Comparison of ENCODE assay signal across 8 mouse cellular contexts in genomic region chr7:121706411-121707072, GRCm38 (mm10). TPM values are rescaled to one million over a fixed set of nuclear protein-coding genes. Genes with fewer than 3 reads are reported as not detected.
DNase-seq lines count a peak whose midpoint lies in the region; ATAC-seq and TF ChIP-seq lines count a peak whose summit lies in the region.

No protein-coding gene starts in this region.

- H3K4me3 ChIP-seq in E14TG2a.4 (replicated peaks; ENCODE audit: low read length), result peak overlapping the region; percentile 85
- H3K4me3 ChIP-seq in brown adipose tissue, adult 24 weeks (ENCODE audit: insufficient read depth, low read depth, low read length), result peak overlapping the region; percentile 84
- peak overlapping the region; percentile 83 for H3K4me3 ChIP-seq in heart, embryonic 16.5 days (ENCODE audit: low read length)
- peak overlapping the region; percentile 79 for H3K4me3 ChIP-seq in lung, adult 2 months (replicated peaks; ENCODE audit: extremely low read depth, low read depth, low read length)
- H3K4me3 ChIP-seq in neural tube, embryonic 15.5 days (replicated peaks), result peak overlapping the region; percentile 95

- ATAC-seq in erythroid progenitor cell, adult 5-6 weeks (replicated peaks; ENCODE audit: low FRiP score, poor library complexity, severe bottlenecking), result peak; percentile 53
- peak; percentile 15 for ATAC-seq in heart, embryonic 16.5 days (replicated peaks; ENCODE audit: extremely low read depth, insufficient read depth, low FRiP score)
- ATAC-seq in neural tube, embryonic 15.5 days (ENCODE audit: low FRiP score), result peak; percentile 60

- H3K36me3 ChIP-seq in E14TG2a.4 (ENCODE audit: insufficient read depth, low read length), result peaks cover 37% of the 10 kb centered on the region
- H3K36me3 ChIP-seq in heart, embryonic 16.5 days (ENCODE audit: control insufficient read depth, insufficient read depth), result no peaks in the 10 kb centered on the region
- no peaks in the 10 kb centered on the region for H3K36me3 ChIP-seq in neural tube, embryonic 15.5 days

- H3K27ac ChIP-seq in brown adipose tissue, adult 24 weeks (replicated peaks; ENCODE audit: low read depth, low read length), result no peak overlapping the region
- peak overlapping the region; percentile 68; the same call in 1 of the 2 replicates for H3K27ac ChIP-seq in heart, embryonic 16.5 days (ENCODE audit: low read length)
- H3K27ac ChIP-seq in neural tube, embryonic 15.5 days (replicated peaks), result peak overlapping the region; percentile 94

- peak overlapping the region; percentile 99 for H3K4me2 ChIP-seq in heart, embryonic 16.5 days (ENCODE audit: low read depth, low read length)
- H3K4me2 ChIP-seq in neural tube, embryonic 15.5 days, result peak overlapping the region; percentile 75

- no peak for TF ChIP-seq POLR2A in lung, adult 2 months (IDR thresholded peaks at IDR 0.05; ENCODE audit: borderline replicate concordance, extremely low read depth, low read depth, low read length)

- under 1% methylated on average over 73 of the region's 77 CpGs for WGBS in heart, embryonic 16.5 days
- 1% methylated on average over 77 of the region's 77 CpGs for WGBS in lung, adult 2 months
- under 1% methylated on average over 65 of the region's 77 CpGs for WGBS in neural tube, embryonic 15.5 days

- H3K27me3 ChIP-seq in E14TG2a.4 (ENCODE audit: insufficient read depth, low read length), result peaks cover 23% of the 10 kb centered on the region
- 0 out of 2 replicates have a peak, but pooled peaks cover 2% of the 10 kb centered on the region for H3K27me3 ChIP-seq in heart, embryonic 16.5 days (ENCODE audit: control insufficient read depth, insufficient read depth, low read length)
- no peaks in the 10 kb centered on the region for H3K27me3 ChIP-seq in neural tube, embryonic 15.5 days (replicated peaks)

- no peaks in the 10 kb centered on the region for H3K9me3 ChIP-seq in E14TG2a.4 (ENCODE audit: low read length)
- H3K9me3 ChIP-seq in heart, embryonic 16.5 days (replicated peaks; ENCODE audit: control insufficient read depth, low read length), result no peaks in the 10 kb centered on the region
- no peaks in the 10 kb centered on the region for H3K9me3 ChIP-seq in neural tube, embryonic 15.5 days (replicated peaks)

- no peak for TF ChIP-seq CTCF in E14TG2a.4 (conservative IDR thresholded peaks at IDR 0.05; ENCODE audit: low read length)
- no peak for TF ChIP-seq CTCF in lung, adult 2 months (IDR thresholded peaks at IDR 0.05; ENCODE audit: insufficient read depth, low read length)

- H3K4me1 ChIP-seq in E14TG2a.4 (replicated peaks; ENCODE audit: low read depth, low read length), result peaks cover 14% of the 10 kb centered on the region
- peaks cover 5% of the 10 kb centered on the region; the same call in 1 of the 2 replicates for H3K4me1 ChIP-seq in brown adipose tissue, adult 24 weeks (ENCODE audit: control insufficient read depth, insufficient read depth, insufficient read length, low read length)
- H3K4me1 ChIP-seq in heart, embryonic 16.5 days (ENCODE audit: control insufficient read depth, insufficient read depth, low read length), result peaks cover 26% of the 10 kb centered on the region
- peaks cover 3% of the 10 kb centered on the region; the same call in 1 of the 2 replicates for H3K4me1 ChIP-seq in lung, adult 2 months (ENCODE audit: control insufficient read depth, insufficient read depth, low read length)
- peaks cover 44% of the 10 kb centered on the region for H3K4me1 ChIP-seq in neural tube, embryonic 15.5 days

- peak; percentile 68 to 80 for DNase-seq in kidney, postnatal 25 days
- peak; percentile 66 for DNase-seq in lung, adult 2 months
- peak; percentile 20 for DNase-seq in thymus, postnatal 0 days (ENCODE audit: low spot score)

- peak overlapping the region; percentile 85 for H3K9ac ChIP-seq in heart, embryonic 16.5 days (ENCODE audit: low read length)
- H3K9ac ChIP-seq in neural tube, embryonic 15.5 days (replicated peaks), result peak overlapping the region; percentile 84

RNA-seq across cellular contexts. Expression of gene Usp31, which starts 0.5 kb away (rescaled TPM):
- polyA plus RNA-seq in brown adipose tissue, adult 24 weeks (2012; ENCODE audit: insufficient read depth, insufficient read length, missing spikeins), result 3.4 and 3.5 TPM in 2 replicates
- 5.0 and 6.3 TPM in 2 replicates for total RNA-seq in erythroid progenitor cell, adult 5-6 weeks (2015; ENCODE audit: low replicate concordance)
- 5.9 and 7.6 TPM in 2 replicates for total RNA-seq in erythroid progenitor cell, adult 5-6 weeks (2017; ENCODE audit: low replicate concordance)
- polyA plus RNA-seq in heart, embryonic 16.5 days (2015; fragmentation: Nextera tagmentation; extraction: Ambion mirVana), result 1.1 and 1.2 TPM in 2 replicates
- polyA plus RNA-seq in lung, adult 2 months (2012; rRNA removed), result 5.5 and 6.6 TPM in 2 replicates
- polyA plus RNA-seq in neural tube, embryonic 15.5 days (2015; fragmentation: Nextera tagmentation; extraction: Ambion mirVana), result 2.7 and 2.9 TPM in 2 replicates
- 1.4 and 1.7 TPM in 2 replicates for polyA plus RNA-seq in thymus, postnatal 0 days (2015; fragmentation: Nextera tagmentation; extraction: Ambion mirVana)

RNA-seq across cellular contexts. Expression of gene Scnn1g, which starts 27.7 kb away (rescaled TPM):
- not detected in 2 replicates for polyA plus RNA-seq in brown adipose tissue, adult 24 weeks (2012; ENCODE audit: insufficient read depth, insufficient read length, missing spikeins)
- total RNA-seq in erythroid progenitor cell, adult 5-6 weeks (2015; ENCODE audit: low replicate concordance), result not detected in 2 replicates
- total RNA-seq in erythroid progenitor cell, adult 5-6 weeks (2017; ENCODE audit: low replicate concordance), result not detected in 2 replicates
- polyA plus RNA-seq in heart, embryonic 16.5 days (2015; fragmentation: Nextera tagmentation; extraction: Ambion mirVana), result 0.25 and 0.91 TPM in 2 replicates
- 83.2 and 89.5 TPM in 2 replicates for polyA plus RNA-seq in lung, adult 2 months (2012; rRNA removed)
- 0.28 TPM in 1 of 2 replicates, not detected in the other for polyA plus RNA-seq in neural tube, embryonic 15.5 days (2015; fragmentation: Nextera tagmentation; extraction: Ambion mirVana)
- 0.57 and 0.64 TPM in 2 replicates for polyA plus RNA-seq in thymus, postnatal 0 days (2015; fragmentation: Nextera tagmentation; extraction: Ambion mirVana)

Comparison
In these comparisons a context has a peak if more than half of its experiments do, and no peak if none do; other contexts are left out.
1. DNase-seq: peak in every context shown above with its lines; median percentile 74 in kidney, postnatal 25 days; 66 in lung, adult 2 months; 20 in thymus, postnatal 0 days.
2. RNA of gene Scnn1g, which starts 27.7 kb away (polyA plus RNA-seq): 83.2 to 89.5 TPM in lung, adult 2 months; 0.57 to 0.64 TPM in thymus, postnatal 0 days, 0.25 to 0.91 TPM in heart, embryonic 16.5 days, not detected in brown adipose tissue, adult 24 weeks and 0.28 TPM in neural tube, embryonic 15.5 days; every median in the first group is over 10 times any median in the second.
3. Peak in every context shown above with its lines, with median percentiles within 50 percentile points of each other: H3K4me3 ChIP-seq and ATAC-seq.